Mouse (Mus musculus) embryo, embryonic 10.5 days (tissue): Measurements from ENCODE around the gene Mpdz.

ENCODE experiments used
- DNase-seq: peaks from one replicate; pipeline ENCODE4 v3.0.0-alpha.2; 2015; ENCODE audit warnings: low spot score

Mpdz gene

GRCm38 (mm10) chr4:81392869-81393268 is 49.7 kb downstream of the Mpdz start:
- no peak for DNase-seq

- peak; percentile 36 for DNase-seq
These were observed 53.4 kb downstream of the Mpdz start for GRCm38 (mm10) chr4:81389263-81389662.

- DNase-seq: no peak
These were observed 55.0 kb downstream of the Mpdz start for GRCm38 (mm10) chr4:81387644-81388043.

- no peak for DNase-seq
These were observed 70.3 kb downstream of the Mpdz start for GRCm38 (mm10) chr4:81372355-81372754.

GRCm38 (mm10) chr4:81351368-81351767 is 91.2 kb downstream of the Mpdz start:
- no peak for DNase-seq

- DNase-seq: no peak
These were observed 94.0 kb downstream of the Mpdz start for GRCm38 (mm10) chr4:81348646-81349045.

GRCm38 (mm10) chr4:81345141-81345540 is 97.5 kb downstream of the Mpdz start:
- DNase-seq: no peak

GRCm38 (mm10) chr4:81333628-81333991 is 109.0 kb downstream of the Mpdz start:
- DNase-seq: no peak

- DNase-seq: no peak
These were observed 109.6 kb downstream of the Mpdz start for GRCm38 (mm10) chr4:81332901-81333627.

- peak; percentile 30 for DNase-seq
These were observed 110.2 kb downstream of the Mpdz start for GRCm38 (mm10) chr4:81332439-81332841.

- no peak for DNase-seq
These were observed 114.9 kb downstream of the Mpdz start for GRCm38 (mm10) chr4:81327694-81328093.

- DNase-seq: no peak
These were observed 118.8 kb downstream of the Mpdz start for GRCm38 (mm10) chr4:81323853-81324252.

GRCm38 (mm10) chr4:81322232-81322631 is 120.4 kb downstream of the Mpdz start:
- no peak for DNase-seq

GRCm38 (mm10) chr4:81314618-81315017 is 128.0 kb downstream of the Mpdz start:
- DNase-seq: no peak

- no peak for DNase-seq
These were observed 129.4 kb downstream of the Mpdz start for GRCm38 (mm10) chr4:81313246-81313645.

- DNase-seq: no peak
These were observed 132.5 kb downstream of the Mpdz start for GRCm38 (mm10) chr4:81310168-81310474.

GRCm38 (mm10) chr4:81309473-81310167 is 133.0 kb downstream of the Mpdz start:
- DNase-seq: no peak

- DNase-seq: no peak
These were observed 134.9 kb downstream of the Mpdz start for GRCm38 (mm10) chr4:81307596-81308265.

- no peak for DNase-seq
These were observed 140.6 kb downstream of the Mpdz start for GRCm38 (mm10) chr4:81302056-81302455.

GRCm38 (mm10) chr4:81298384-81298783 is 144.2 kb downstream of the Mpdz start:
- no peak for DNase-seq

- peak; percentile 7 for DNase-seq
These were observed 149.3 kb downstream of the Mpdz start for GRCm38 (mm10) chr4:81293309-81293708.

- DNase-seq: no peak
These were observed 157.1 kb downstream of the Mpdz start for GRCm38 (mm10) chr4:81285564-81285963.

GRCm38 (mm10) chr4:81283611-81284010 is 159.0 kb downstream of the Mpdz start:
- DNase-seq: no peak
